Mouse (Mus musculus) embryonic stem cell, embryonic (primary cell): ENCODE data around the gene Milr1.

Experiments
- CTCF ChIA-PET, 4 experiments: fragments of 300-600 bp in 2 of 4; fragments of 350-600 bp in 2 of 4; sonication (Branson Sonifier 250); formaldehyde crosslinking; loops; one replicate each; lab custom pipeline; 2022; ENCODE audit warnings: inconsistent platforms in 2 of 4; lab: Charles Lee
- POLR2A ChIA-PET, 4 experiments: fragments of 300-600 bp in 2 of 4; fragments of 350-600 bp in 2 of 4; sonication (Branson Sonifier 250); formaldehyde crosslinking; loops; one replicate each; lab custom pipeline; 2022; ENCODE audit warnings: antibody characterized with exemption in 4 of 4, inconsistent platforms in 1 of 4; lab: Charles Lee

The Milr1 gene

DNA sequence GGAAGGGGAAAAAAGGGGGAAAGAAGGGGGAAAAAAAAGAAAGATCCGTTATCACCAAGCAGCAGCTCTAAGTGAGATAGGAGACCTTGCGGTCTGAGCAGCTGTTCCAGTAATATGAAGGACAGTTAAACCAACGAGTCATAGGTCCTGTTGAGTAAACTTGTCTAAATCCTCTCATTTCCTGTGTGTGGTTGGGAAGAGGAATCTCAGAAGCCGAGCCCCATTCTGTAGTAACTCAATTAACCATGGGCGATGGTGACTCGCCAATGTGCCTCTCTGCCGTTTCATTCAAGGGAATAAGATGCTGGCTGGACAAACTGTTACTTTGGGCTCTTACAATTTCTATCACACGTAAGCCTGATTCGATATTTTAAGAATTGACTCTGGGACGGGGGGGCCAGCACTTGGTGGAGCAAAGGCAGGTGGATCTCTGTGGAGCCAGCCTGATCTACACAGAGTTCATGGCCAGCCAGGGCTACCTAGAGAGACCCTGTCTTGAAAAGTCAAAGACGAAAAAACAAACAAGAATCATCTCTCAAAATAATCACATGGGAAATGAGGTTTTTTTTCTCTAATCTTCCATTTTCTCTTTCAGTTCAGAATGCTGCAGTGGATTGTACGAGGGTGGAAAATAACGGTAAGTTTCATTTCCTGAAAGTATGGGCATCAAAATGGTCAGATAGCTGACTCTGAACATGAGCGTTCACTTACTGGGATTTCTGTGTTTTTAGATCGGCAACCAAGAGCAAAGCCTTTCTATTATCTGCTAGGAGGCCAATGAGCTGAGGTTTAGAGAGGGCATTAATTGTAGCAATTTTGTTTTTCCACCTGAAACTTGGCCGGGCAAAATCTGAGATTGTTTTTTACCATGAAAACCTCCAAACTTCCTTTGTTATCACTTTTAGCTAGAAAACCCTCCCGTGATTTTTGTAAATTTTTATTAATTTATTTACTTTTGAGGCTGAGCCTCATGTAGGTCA, at the start of gene Milr1:
Milr1 (plus strand) TSS at position 188 of the 980 bp plus-strand sequence.
- CTCF ChIA-PET: interaction anchor here in 2 of 4 experiments (1.4 kb wide), 2 partner anchors 9 kb away, joined by 6 read pairs; no protein-coding TSS in a partner anchor
- POLR2A ChIA-PET: interaction anchor here in 2 of 4 experiments (0.7 to 2.4 kb wide), 12 partner anchors 8 to 1092 kb away, joined by 3 to 8 read pairs (median 3); partner anchors contain the start of genes Cep95 (in 1 of the 2), Ddx5 (in 1 of the 2) and Polg2 (in 1 of the 2)

DNA sequence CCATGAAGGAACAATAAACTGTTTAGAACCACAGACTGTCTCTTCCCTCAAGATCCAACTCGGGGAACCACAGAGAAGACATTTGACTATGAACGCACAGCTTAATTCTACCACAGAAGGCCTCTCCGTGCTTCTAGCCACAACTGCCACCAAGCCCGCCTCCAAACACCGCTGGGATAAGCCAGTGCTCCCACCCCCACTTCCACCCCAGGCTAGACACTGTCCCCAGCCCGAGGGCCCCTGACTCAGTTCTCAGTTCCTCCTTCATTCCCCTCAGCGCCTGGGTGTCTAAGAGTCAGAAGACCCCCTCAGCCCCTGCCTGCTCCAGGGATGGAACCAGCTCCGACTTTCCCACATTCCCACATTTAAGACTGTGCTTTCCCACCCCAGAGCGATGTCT, 49.4 kb upstream of the Milr1 start:
- ChIA-PET POLR2A (interaction anchor here in 2 of 4 experiments (0.6 to 2.0 kb wide), 14 partner anchors 8 to 55 kb away, joined by 3 to 9 read pairs (median 4); no protein-coding TSS in a partner anchor), CTCF (interaction anchor here in 2 of 4 experiments (0.8 to 1.4 kb wide), 2 partner anchors 41 kb away, joined by 4 to 13 read pairs; no protein-coding TSS in a partner anchor)

DNA sequence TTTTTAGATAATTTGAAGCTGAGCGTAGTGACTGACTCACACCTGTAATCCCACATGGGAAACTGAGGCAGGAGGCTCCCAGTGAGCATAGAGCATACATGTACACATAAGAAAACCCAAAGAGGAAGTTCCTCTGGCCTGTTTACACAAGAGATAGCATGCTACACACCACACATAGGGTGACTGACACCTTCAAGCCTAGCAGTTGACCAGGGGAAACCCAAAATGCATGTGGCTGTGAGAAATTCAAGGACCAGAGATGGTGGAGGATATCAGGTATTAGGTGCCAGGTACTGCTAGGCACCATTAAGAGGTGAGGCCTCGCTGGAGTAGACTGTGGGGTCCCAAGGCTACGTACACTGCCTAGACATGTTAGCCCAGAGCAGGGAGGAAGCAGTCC, 48.4 kb upstream of the Milr1 start:
- CTCF ChIA-PET: no interaction called here
- POLR2A ChIA-PET: interaction anchor here in 2 of 4 experiments (0.5 to 2.9 kb wide), 6 partner anchors 18 to 202 kb away, joined by 3 to 38 read pairs (median 3); no protein-coding TSS in a partner anchor

DNA sequence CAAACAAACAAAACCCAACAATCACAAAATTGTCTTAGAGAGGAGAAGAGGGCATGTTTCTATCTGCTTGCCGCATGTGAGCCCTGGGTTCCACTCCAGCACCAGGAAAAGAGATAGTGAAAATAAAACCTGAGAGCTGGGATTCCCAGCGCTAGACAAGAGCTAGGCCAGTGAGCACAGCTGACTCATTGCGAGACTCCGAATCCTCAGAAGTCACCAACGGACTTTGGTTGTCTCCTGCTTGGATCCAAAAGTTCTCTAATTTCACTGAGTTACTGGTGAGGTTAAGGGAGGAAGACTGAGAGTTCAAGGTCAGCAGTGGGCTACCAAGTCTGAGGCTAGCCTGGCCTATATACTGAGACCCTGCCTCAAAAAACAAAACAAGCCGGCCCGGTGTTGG, 47.1 kb upstream of the Milr1 start:
- CTCF ChIA-PET: interaction anchor here in 1 of 4 experiments (0.6 kb wide), 1 partner anchor 19 kb away, joined by 3 read pairs; no protein-coding TSS in a partner anchor
- POLR2A ChIA-PET: interaction anchor here in 2 of 4 experiments (0.7 to 2.9 kb wide), 21 partner anchors 9 to 429 kb away, joined by 3 to 38 read pairs (median 4); partner anchors contain the start of gene Kpna2 (in 1 of the 2)

DNA sequence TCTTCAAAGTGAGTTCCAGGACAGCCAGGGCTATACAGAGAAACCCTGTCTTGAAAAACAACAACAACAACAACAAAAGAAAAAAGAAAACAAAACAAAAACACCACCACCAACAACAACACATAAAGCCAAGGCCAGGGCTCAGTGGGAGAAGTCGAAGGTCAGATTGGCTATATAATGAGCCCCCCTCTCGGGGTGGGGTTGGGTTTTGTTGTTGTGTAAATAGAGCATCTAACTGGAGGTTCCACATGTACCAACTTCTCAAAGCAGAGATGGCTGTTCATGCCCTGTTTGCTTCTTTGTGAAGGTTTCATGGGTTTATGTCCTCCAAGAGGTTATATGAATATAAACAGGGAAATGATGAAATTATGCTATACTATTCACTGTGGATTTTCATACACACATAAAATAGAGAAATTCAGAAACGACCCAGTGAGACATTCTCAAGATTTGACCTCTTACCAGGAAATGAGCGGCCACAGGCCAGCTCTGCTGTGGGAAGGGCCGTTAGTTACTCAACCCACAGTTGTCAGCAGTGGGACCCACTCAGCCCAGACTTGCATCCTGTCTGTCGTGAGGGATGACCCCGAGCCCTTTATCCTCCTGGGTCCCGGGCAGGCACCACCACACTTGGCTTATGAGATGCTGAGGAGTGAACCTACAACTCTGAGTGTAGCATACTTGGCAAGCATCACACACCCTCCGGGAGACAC, 46.5 kb upstream of the Milr1 start:
- CTCF ChIA-PET: interaction anchor here in 1 of 4 experiments (0.6 to 1.0 kb wide), 2 partner anchors 19 to 38 kb away, joined by 3 to 6 read pairs; no protein-coding TSS in a partner anchor
- POLR2A ChIA-PET: interaction anchor here in 2 of 4 experiments (0.7 to 2.9 kb wide), 19 partner anchors 9 to 760 kb away, joined by 3 to 38 read pairs (median 4); partner anchors contain the start of gene Kpna2 (in 1 of the 2)

DNA sequence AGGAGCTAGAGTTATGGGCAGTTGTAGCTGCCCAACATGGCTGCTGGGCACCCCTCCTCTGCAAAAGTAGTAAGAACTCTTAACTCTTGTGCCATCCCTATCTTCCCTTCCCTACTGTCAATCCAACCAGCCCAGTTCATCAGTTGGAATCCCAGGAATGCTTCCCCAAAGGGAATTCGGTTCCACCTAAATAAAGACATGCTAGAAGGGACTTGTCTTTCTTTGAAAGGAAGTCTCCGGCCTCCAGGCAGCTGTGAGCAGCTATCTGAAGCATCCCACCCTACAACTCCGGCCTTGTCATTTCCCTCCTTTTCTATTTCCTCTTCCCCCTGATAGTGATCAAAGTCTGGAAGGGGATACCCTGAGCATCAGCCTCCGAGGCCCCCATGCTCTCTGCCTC, 44.8 kb upstream of the Milr1 start:
- POLR2A ChIA-PET: interaction anchor here in 2 of 4 experiments (0.6 to 3.0 kb wide), 10 partner anchors 8 to 335 kb away, joined by 3 to 49 read pairs (median 4); no protein-coding TSS in a partner anchor
- CTCF ChIA-PET: no interaction called here

DNA sequence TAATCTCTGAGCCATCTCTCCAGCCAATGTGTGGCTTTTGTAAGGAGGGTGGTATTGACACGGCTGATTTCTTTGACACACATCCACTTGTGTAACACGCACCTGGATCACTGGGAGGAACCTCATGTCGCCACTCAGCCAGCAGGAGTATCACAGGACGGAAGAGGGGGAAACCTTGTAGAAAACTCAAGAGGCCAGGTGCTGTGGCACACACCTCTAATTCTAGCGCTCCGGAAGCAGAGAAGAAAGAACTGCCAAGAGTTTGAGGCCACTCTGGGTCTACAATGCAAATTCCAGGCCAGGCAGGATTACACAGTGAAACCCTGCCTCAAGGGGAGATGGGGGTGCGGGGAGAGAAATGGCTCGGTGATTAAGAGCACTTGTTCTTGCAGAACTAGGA, 43.9 kb upstream of the Milr1 start:
- POLR2A ChIA-PET: interaction anchor here in 3 of 4 experiments (0.5 to 12.2 kb wide), 21 partner anchors 10 to 270 kb away, joined by 3 to 177 read pairs (median 4); partner anchors contain the start of genes Cep95 (in 1 of the 3) and Ddx5 (in 1 of the 3)
- CTCF ChIA-PET: interaction anchor here in 3 of 4 experiments (0.8 to 1.2 kb wide), 3 partner anchors 17 to 45 kb away, joined by 3 to 8 read pairs (median 3); no protein-coding TSS in a partner anchor

DNA sequence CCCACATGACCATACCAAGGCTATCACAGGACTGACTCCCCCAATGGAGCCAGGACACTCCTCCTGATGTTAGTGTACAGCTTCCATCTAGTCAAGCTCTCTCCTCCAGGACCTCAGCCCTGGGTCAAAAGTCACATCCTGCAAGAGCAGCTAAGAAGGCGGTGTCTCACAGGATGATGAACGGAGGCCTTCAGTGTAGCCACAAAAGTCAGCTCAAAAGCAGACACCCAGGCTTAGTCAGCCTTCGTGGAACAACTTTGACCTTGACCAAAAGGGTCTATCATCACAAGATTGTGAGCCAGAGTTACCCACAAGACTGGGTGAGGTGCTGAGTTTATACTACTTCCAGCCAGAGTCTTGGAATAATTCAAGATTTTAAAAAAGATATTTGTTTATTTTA, 43.2 kb upstream of the Milr1 start:
- CTCF ChIA-PET: interaction anchor here in 3 of 4 experiments (0.8 to 1.2 kb wide), 3 partner anchors 18 to 46 kb away, joined by 3 to 8 read pairs (median 3); no protein-coding TSS in a partner anchor
- POLR2A ChIA-PET: interaction anchor here in 3 of 4 experiments (0.5 to 12.2 kb wide), 26 partner anchors 9 to 270 kb away, joined by 3 to 177 read pairs (median 4); partner anchors contain the start of genes Cep95 (in 2 of the 3) and Ddx5 (in 2 of the 3)

DNA sequence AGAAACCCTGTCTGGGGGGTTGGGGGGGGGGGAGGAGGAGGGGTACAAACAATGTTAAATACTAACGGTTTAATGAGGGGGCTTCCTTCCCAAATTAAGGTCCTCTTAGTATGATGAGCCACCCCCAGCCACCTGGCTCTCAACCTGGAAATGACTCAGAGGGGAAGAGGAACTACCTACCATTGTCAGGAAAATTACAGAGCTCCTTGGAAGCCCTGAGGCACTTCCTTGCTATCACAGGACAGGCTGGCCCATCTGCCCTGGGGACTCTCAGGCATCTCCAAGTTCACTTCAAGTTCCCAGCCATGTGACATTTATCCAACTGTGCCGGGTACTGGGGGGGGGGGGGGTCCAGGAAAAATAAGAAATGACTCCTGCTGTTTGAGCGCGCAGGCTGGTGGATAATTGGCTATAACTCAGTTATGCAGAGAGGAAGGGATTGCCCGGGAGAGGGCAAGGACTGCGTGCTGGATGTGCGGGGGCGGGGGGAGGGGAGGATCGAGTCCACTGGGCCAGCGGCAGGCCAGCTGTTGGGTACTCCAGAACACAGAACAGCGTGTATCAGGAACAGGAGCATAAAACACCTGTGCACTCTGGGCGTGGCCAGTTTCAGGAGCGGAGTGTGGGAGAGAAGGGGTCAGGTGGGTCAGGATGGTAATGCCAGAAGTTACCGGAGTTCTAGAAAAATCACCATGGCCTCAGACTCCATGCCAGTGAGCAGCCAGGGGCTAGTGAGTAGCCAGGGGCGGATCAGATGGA, 41.6 kb upstream of the Milr1 start:
- CTCF ChIA-PET: interaction anchor here in 2 of 4 experiments (0.6 to 0.8 kb wide), 4 partner anchors 33 to 375 kb away, joined by 3 to 9 read pairs (median 3); no protein-coding TSS in a partner anchor

DNA sequence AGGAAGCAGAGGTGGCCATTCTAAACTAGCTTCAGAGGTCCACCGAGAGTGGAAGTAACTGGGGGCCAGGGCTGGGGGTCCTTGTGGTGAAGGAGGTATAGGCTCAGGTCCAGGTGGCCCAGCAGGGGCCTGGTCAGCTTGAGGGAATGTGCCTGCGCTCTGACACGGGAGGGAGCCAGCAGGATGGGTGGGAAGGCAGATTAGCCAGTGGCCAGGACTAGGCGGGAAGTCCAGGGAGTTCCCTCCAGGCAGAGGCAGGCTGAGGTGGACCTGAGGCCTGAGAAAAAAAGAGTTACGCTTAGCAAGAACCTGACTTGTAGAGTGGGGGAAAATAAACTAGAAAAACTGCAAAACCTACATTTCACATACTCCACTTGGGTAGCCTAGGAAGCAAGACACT, 40.2 kb upstream of the Milr1 start:
- POLR2A ChIA-PET: interaction anchor here in 3 of 4 experiments (1.0 to 12.2 kb wide), 4 partner anchors 12 to 78 kb away, joined by 3 to 177 read pairs (median 56); no protein-coding TSS in a partner anchor
- CTCF ChIA-PET: no interaction called here

More for the DNA sequence above, 41.6 kb upstream of the Milr1 start:
- POLR2A ChIA-PET: interaction anchor here in 3 of 4 experiments (0.6 to 12.2 kb wide), 15 partner anchors 9 to 211 kb away, joined by 3 to 177 read pairs (median 5); no protein-coding TSS in a partner anchor

DNA sequence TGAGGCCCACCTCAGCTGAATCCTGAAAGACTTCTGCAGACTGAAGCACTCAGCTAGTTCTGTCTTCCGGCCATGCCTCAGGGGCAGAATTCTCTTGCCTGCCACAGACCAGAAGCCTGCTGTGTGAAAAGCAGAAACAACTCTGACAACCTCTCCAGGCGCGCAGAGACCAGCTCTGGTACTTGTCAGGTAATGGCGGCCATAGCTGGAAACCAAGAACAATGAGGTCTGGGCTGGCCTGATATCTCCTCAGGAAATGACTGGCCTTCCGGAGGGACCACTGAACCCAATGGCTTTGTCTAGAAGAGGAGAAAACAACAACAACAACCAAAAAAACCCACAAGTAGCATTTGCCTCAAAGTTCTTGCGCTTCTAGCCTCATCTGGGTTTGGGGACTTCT, 36.0 kb upstream of the Milr1 start:
- ChIA-PET POLR2A (interaction anchor here (0.6 to 12.2 kb wide), 16 partner anchors 9 to 499 kb away, joined by 3 to 177 read pairs (median 4); partner anchors contain the start of genes Ccdc47 (in 1 of the 4) and Ddx42 (in 1 of the 4)), CTCF (no interaction called here)

DNA sequence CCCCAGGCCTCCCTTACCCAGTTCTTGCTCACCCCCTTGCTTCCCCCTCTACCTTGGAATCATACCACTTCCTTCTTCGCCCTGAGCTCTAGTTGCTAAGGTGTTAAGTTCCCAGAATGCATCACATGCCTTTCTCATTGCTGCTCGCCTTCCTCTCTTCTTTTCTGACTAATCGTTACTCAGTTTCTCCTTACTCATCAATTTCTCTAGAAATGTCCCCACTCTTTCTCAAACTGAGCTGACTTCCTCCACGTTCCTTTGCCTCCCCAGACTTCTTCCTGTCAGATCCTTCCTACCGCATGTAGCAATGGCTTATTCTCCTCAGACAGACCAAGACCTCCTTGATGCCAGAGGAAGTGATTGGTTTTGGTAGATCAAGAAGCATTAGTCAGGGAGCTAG, 34.5 kb upstream of the Milr1 start:
- ChIA-PET CTCF (interaction anchor here in 2 of 4 experiments (0.6 to 0.9 kb wide), 2 partner anchors 26 to 30 kb away, joined by 3 to 4 read pairs; no protein-coding TSS in a partner anchor), POLR2A (interaction anchor here in 2 of 4 experiments (0.7 to 12.2 kb wide), 20 partner anchors 9 to 80 kb away, joined by 3 to 177 read pairs (median 4); partner anchors contain the start of genes Cep95 (in 1 of the 2) and Ddx5 (in 1 of the 2))

DNA sequence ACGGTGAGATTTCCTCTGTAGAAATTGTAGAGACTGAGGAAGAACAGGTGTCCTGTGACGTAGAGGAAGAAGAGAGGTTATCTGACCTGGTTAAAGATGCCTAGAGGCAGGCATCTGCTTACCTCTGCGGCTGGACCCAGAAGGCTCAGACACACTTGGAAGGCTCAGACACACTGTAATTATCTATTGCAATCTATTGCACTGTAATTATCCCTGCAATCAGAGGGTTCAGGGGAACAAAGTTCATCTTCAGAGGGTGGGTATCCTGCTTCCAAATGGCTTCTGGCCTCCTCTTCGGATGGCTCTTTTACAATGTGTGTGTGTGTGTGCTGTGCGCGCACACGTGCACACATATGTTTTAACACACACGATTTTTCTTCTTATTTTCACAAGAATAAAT, 30.6 kb upstream of the Milr1 start:
- ChIA-PET CTCF (interaction anchor here in 1 of 4 experiments (0.7 kb wide), 1 partner anchor 723 kb away, joined by 5 read pairs; no protein-coding TSS in a partner anchor), POLR2A (interaction anchor here in 3 of 4 experiments (0.6 to 1.1 kb wide), 11 partner anchors 11 to 526 kb away, joined by 3 to 5 read pairs (median 3); partner anchors contain the start of genes Ern1 (in 1 of the 3) and Tex2 (in 1 of the 3))

DNA sequence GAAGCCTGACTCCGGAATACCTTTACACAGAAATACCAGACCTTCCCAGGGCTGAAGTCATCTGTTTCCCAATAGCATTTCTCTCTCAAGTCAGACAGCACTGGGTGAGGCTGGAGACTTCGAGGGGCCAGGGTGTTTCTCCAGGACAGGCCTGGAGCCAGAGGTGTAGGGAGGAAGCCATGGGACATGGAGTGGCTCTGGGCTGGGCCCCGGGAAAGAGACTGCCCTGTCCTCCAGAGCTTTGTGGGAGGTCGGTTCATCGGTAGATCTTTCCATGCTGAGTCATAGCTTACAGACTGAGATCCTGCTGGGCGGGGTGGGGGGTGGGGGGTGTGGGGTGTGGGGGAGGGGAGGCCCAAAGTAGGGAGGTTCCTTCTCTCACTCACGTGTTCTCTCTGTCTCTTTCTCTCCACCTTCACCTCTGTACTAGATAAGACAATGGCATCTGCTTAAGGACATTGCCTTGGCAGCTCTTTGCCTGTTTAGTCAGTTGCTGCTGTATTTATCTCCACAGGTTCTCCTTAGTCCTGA, 28.1 kb upstream of the Milr1 start:
- ChIA-PET CTCF (interaction anchor here (0.6 to 1.4 kb wide), 5 partner anchors 19 to 471 kb away, joined by 3 to 6 read pairs (median 5); no protein-coding TSS in a partner anchor), POLR2A (interaction anchor here (0.5 to 9.6 kb wide), 112 partner anchors 8 to 826 kb away, joined by 3 to 177 read pairs (median 6); partner anchors contain the start of genes Cep95 (in 4 of the 4), Ddx5 (in 4 of the 4), Tex2 (in 3 of the 4) and Ern1 (in 2 of the 4))

DNA sequence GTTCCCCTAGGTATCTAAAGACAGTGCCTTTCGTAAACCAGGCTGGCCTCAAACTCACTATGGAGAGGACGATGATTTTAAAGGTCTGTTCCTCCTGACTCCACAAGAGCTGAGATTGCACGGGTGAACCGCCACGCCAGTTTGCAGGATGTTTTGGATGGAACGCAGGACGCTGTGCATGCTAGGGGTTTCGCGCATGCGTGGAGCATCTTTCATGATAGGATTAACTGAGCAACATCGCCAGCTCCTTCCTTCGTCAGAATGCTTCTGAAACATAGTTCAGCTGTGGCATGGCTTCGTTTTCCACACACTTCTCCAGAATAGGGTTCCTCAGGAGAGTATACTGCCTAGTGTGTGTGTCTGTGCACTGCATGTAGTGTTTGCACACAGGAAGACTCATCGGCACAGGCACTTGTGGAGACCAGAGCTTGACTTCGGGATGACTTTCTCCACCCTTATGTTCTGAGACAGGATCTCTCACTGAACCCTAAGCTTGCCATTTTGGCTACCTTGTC, 27.4 kb upstream of the Milr1 start:
- CTCF ChIA-PET: interaction anchor here in 2 of 4 experiments (0.6 to 0.7 kb wide), 2 partner anchors 19 kb away, joined by 3 to 5 read pairs; no protein-coding TSS in a partner anchor
- POLR2A ChIA-PET: interaction anchor here (0.6 to 9.6 kb wide), 145 partner anchors 7 to 814 kb away, joined by 3 to 177 read pairs (median 6); partner anchors contain the start of genes Cep95 (in 4 of the 4), Ddx5 (in 4 of the 4), Kpna2 (in 3 of the 4) and Tex2 (in 3 of the 4)
